Mouse (Mus musculus) kidney, adult 8-10 months (tissue): Measurements from ENCODE around the gene Rbms1.
"Not testable (repeated sequence)": the region's sequence is repeated elsewhere in the genome, so short reads cannot be mapped to it uniquely, and the experiment has no call there.

Experiments used
- DNase-seq, 2 experiments: peaks; one replicate each; pipeline ENCODE4 v3.0.0; 2022

Rbms1 gene

DNA sequence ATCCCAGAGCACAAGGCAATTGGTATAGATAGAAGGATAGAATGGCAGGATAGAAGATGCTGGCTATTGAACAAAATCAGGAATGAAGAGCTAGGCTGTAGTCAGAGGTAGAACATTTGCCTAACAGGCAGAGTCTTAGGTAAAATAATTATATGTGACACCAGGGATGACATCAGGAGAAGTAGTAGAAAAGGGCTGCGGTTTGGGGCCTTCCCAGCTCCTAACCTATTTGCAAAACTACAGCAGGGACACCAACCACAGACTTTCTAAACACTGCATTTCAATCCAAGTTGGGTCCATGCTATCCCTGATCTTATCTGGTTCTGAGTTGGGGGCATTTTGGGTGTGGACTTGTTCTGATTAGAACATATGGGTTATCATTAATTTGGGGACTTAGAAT, 118.7 kb downstream of the Rbms1 start:
- no peak for DNase-seq

DNA sequence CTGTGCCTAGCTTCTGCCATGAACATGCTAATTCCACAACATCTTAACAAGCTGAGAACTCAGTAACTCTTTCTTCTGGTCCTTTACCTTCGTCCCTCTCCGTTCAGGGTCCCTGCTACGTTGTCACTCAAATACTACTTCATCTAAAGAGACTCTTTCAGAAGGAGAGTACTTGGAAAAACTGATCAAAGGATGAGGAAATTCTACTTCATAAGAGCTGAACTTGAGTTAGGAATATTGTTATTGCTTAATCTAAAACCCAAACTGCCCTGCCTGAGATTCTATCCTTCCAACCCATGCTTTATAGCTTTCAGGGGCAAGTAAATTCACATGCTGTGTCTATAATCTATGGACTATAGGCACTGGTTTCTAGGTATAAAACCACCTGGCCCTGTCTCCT, 119.4 kb downstream of the Rbms1 start:
- DNase-seq, result no peak

DNA sequence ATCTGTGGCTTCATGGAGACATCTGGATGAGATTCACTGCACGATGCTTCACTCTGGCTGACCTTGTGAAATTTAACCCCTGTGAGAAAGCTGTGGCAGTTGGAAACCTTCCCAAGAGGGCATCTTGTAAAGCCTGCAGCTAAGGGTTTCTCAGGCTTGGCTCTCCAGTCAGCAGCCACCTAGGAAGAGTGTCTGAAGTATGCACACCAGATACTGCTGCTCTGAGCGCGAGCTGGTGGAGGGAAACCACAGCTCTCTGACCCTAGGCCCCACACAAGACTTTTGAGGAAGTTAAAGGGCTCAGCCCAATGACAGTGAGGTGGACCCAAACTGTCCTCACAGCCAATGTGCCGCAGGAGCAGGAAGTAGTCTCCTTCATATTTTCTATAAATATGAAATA, 120.0 kb downstream of the Rbms1 start:
- DNase-seq, result no peak

DNA sequence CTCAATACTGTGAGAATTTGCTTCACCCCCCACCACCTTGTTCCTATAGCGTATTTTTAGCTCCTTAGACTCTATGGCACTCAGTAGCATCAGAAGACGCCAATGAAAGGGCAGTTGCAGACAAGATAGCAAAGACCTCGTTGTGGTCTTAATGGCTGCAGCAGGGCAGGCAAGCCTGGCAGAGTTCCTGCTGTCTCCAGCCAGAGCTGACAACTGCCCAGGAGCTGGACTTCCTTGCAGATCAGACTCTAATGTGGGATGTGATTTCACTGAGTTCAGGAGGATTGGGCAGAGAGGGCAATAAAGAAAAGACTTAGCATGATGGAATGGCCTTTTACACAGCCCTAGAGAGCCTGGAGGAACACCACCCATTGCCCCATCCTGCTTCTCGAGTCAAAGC, 122.1 kb downstream of the Rbms1 start:
- DNase-seq, result peak in 1 of 2 experiments; percentile 23

DNA sequence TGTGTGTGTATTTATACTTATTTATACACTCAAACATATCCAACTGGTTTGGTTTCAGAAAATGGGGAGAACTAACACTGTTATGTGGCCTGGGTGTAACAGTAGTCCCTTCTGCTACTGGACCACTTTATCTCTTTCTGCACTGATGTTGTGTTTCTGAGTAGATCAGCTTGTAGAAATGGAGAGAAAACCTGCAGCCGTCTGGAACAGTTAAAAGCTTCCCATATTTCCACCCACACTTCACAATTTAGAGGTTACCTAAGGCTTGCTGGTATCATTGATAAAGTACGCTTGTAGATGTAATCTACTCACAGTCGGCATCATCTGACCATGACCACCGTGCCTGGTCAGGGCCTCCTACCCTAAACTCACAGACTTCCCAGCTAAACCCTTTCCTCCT, 123.5 kb downstream of the Rbms1 start:
- DNase-seq, result no peak

DNA sequence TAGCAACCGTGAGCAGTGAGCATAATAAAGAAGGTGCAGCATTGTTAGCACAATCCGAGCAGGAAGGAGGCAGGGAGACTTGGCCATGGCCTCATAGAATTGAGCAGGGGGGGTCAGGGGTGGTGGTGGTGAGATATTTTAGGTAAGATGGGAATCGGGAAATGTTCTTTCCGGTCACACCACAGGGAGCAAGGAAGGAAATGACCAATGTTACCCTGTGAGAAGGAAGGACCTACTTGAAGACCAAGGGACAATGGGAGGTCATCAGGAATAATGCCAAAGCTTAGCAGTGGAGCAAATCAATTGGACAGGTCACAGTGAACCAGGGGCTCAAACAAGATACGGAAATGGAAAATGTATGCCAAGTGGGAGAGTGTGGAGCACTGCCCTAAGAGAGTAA, 124.1 kb downstream of the Rbms1 start:
- peak; percentile 54 to 73 for DNase-seq

DNA sequence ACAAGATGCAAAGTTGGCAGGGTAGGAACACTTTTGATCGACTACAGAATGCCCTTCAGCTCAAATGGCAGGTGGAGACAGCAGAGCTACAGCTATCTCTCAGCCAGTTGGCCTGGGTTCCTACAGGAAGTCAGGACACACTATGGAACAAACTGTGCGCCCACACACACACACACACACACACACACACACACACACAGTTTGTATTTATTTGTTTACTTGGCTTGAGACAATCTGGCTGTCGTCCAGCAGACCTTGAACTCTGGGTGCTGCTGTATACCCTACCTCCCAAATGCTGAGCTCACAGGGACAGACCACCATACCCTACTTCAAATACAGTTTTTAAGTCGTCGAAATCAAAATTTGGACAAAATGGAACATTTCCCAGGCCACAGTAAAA, 125.4 kb downstream of the Rbms1 start:
- DNase-seq, result no peak

DNA sequence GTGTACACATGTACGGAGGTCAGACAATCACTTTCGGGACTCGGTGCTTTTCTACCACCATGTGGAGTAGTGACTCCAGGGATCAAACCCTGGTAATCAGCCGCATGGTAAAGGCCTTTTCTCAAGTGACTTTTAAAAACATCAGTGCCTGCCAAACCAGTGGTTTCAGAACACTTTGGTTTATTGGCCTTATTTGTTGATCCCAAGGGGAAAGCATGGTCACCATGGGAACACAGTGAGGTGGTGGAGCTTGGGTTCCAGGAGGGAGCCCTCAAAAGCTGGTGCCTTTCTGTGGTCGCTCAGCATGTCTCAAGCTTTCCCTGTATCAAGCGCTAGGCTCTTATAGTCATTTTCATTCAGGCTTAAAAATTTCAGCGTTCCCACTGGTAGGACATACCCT, 126.8 kb downstream of the Rbms1 start:
- no peak for DNase-seq

DNA sequence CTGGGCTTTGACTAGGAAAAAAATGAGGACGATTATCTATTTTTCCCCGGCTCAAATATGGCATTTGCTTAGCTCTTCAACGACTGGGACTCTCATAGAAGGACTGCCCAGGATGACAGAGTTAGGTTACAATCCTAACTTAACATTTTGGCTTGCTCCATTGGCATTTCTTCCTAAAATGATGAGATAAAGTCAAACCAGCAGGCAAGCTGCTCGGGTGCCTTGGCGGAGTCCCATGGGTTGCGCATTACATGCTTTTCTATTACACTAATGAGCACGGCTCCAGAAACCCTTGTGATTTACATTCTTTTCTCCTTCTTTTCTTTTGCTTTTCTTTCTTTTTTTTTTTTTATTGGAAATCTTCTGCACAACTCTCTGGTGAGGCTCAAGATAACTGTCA, 128.7 kb downstream of the Rbms1 start:
- no peak for DNase-seq

DNA sequence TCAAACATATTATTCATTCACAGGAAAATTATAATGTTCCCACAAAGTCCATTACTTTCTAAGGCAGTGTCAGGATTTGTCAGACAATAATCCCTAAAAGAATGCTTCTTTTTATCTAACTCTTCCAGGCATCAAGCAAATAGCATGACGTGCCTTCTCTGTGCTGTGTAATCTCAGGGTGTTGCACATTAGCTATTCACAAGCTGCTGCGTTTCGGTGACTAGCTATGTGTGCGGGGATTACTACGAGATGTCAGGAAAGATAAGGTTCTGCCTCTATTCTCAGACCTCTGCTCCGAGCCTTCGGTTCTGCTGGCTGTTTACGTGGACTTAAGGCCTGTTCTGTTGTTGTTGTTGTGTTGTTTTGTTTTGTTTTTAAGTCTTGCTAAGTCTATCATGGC, 130.7 kb downstream of the Rbms1 start:
- DNase-seq, result no peak

DNA sequence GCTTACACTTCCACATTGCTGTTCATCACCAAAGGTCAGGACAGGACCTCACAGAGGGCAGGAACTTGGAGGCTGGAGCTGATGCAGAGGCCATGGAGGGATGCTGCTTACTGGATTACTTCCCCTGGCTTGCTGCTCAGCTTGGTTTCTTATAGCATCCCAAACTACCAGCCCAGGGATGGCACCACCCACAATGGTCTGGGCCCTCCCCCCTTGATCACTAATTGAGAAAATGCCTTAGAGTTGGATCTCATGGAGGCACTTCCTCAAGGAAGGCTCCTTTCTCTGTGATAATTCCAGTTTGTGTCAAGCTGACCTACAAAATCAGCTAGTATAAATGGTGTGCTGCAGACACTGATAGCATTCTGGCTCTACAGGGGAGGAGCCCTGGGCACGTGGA, 132.5 kb downstream of the Rbms1 start:
- not testable (repeated sequence) for DNase-seq

DNA sequence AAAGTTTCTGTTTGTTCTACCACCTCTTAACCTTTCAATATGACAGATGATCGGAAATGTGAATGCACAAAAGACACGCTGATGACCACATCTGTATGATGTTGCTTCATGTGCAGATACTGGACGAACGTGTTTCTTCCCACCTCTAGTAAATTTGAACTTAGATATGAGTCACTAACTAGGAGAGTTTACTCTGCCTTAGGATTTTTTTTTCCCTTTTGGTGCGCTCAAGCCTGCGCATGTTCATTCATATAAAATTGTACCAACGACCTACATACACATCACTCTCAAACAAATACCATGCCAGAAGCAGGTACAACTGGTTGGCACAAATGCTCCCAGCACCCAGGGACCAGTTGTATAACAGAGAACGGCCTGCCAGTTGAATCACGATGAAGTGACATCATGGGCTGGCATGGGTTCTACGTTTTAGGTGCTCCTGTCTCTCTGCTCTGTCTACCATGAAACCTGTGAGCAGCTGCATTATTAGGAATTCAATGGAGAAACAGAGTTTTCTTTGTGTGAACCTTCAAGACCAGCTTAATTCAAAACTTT, 134.0 kb downstream of the Rbms1 start:
- DNase-seq, result no peak

DNA sequence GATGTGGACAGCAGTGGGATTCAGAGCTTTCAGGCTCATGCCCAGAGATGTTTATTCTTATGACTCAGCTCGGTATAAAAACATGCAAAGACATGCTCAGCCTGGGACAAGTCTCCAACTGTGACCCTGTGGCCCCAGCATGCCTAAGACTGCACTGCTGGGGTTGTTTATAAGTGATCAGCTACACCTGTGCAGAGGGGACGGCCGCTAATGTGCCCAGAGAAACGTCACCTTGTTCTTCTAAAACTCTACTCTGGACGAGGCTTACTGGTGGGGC, 135.9 kb downstream of the Rbms1 start:
- no peak for DNase-seq

DNA sequence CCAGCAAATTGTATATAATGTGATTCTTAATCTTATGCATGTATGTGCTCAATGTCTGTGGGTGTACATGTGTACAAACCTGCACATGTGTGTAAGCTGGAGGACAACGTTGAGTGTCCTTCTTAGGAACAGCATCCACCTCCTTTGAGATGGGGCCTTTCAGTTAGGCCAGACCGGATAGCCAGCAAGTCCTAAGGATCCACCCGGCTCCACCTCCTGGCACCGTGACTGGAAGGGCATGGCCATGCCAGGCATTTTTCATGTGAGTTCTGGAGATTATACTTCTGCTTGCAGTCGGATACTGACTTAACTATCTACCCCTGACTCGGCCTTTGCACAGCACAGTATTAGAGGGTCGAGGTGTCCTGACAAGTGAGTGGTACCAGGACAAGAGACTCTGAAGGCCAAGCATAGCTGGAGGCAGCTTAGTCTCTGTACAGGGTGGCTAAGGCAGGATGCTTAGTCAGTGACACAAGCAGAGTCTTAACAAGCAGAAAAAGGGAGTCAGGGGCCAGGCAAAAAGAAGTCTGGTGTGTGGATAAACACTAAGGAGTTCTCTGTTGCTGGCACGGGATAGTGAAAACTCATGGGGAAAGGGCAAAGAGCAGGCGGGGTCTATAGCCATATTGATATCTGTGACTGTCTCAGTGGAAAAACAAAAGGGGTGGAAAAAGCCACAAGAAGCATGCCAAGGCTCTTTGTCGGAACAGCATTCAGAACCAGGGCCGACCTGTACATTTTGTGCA, 136.4 kb downstream of the Rbms1 start:
- no peak for DNase-seq

DNA sequence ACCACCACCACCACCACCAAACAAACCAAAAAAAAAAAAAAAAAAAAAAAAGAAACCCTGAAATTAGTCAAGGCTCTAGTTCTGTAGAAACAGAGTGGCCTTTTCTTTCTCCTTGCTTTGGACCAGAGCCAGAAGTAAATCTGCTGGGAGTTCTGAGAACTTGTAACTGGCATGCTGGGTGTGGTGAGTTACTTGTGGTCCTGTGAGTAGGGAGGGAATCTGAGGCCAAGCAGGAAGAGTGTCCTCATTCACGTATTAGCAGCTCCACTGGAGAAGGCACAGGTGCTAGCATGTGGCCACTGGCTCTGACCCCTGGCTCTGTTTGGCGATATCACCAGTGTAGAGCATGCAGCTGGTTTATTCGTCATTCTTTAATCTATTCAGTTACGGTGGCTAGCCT, 137.3 kb downstream of the Rbms1 start:
- DNase-seq, result peak in 1 of 2 experiments; percentile 39

DNA sequence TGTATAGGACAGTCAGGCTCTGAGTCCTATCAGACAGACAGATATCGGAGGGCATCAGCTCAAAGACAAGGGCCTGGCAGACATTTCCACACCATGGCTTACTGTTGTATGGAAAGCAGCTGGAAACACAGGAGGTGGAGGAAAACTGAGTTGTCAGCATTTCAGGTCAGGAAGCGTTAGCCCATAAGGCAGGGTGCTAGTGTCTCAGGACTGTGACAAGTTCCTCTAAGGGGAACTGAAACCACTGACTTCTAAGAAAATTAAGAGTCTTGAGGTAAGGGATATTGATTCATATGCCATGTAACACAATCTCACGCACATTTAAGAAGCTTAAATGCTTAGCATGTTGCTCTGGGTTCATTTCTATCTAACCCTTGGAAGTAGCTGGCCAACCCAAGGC, 141.4 kb downstream of the Rbms1 start:
- DNase-seq, result no peak

DNA sequence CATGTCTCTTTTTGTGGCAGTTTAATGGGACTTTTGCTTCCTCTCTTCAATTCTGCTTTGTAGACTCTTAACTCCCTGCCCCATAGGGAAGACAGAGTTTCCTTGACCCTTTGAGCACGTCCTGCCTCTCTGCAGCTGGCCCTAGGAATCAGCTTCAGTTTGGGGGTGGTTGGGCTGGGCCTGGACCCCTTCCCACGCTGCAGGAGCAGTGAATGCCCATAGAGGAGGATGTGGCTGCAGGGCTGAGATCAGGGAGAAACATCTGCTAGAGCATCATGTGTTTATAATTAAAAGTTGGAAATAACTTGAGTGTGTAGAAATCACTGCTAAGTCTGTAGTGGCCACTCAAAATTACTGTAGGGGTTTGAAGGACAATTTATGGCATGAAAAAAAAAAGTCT, 144.4 kb downstream of the Rbms1 start:
- no peak for DNase-seq

DNA sequence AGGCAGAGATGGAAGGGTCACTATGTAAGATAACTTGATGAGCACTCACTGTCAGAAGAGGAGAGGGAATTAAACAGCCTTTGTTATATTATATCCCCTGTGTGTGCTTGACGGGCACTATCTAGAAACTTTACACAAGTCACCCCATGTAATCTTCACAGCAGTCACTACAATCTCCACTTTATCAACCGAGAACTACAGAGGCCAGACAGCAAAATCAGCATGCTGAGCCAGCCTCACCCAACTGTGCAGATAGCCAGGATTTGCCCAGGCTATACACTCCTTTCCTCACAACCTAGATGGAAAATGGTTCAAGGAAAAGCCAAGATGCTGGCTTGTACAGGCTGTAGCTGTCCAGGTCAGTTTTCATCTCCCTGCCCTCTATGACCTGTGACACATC, 146.7 kb downstream of the Rbms1 start:
- no peak for DNase-seq

DNA sequence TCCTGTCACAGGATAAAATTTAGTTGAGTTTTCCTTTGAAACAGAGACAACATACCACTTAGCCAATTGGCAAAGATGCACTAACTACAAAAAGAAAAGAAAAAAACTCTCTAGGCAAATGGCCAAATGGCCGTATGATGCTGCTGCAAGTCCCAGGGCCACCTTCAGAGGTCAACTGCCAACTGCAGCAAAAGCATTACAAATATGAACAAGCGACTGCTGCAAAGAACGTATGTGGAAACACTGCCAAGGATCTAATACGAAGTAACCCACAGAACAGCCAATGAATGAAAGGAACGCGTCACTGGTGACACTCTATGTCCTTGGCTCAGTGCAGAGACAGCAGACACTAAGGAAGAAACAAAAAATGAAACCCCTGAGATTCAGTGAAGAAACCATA, 148.2 kb downstream of the Rbms1 start:
- DNase-seq, result peak in 1 of 2 experiments; percentile 26

DNA sequence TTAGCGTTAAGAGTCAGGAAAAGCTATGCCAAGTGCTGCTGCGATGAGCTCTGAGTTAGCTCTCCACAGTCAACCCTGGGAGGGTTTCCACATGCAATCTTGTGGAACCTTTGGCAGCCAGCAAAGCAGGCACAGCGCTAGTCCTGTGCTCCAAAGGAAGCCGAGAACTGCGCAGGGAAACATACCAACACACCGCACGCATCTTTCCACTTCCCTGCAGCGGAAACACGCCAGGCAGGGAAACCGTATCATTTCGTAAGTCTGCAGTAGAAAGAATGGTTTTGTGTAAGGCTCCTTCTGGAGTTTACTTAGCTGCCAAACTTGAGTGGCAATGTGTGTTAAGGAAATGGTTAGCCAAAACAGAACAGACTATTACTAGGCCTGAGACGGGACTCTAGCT, 150.0 kb downstream of the Rbms1 start:
- DNase-seq, result no peak

DNA sequence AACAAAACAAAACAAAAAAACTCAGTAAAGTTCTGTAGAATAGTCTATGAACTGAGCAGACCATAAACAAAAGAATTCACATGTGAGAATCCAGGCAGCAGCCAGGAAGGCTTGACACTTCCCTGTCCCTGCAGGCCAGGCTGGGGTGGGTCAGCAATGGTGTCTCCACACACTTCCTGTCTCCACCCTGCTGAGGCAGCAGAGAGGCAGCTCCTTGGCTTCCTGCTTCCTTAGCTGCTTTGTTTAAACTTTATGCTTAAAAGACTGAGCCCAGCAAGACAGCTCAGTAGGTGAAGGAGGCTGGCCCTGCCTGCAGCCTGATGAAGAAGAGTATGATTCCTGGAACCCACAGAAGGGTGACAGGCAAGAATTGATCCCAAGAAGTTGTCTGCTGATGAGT, 152.4 kb downstream of the Rbms1 start:
- peak; percentile 60 for DNase-seq

DNA sequence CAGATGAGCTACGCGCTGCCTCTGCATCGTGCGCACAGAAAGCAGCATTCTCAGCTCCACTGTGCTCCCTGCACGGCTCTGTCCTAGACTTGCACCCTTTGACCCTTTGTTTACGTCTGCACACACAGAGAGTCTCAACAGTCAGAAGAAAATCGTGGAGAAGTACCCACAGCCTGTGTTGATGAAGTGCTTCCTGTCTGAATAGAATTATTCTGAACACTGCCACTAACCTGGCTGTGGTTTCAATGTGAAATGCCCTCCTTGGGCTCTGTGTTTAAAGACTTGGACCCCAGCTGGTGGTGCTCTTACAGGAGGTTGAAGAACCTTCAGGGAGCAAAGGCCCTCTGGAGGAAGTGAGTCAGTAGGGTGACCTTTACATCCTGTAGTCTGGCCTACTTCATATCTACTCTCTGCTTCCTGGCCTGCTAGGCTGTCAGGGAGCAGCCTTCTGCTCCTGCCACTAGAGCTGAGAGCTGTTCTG, 153.5 kb downstream of the Rbms1 start:
- no peak for DNase-seq

DNA sequence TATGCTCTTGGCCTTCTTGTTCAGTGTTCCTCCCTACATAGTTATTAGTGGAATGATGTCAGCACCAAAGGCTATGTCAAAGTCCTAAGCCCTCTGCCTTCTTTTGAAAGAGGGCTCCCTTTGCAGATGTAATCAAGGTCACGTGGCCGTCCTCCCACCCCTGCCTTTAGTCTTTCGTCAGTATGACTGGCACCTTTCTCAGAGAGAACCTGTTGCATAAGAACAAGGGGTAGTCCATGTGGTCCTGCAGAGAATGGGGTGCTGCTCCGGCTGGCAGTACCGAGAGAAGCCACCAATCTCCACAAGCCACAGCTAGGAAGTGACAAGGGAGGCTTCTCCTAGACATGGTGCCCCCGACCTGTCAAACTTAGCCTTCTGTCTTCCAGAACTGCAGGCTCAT, 154.2 kb downstream of the Rbms1 start:
- no peak for DNase-seq

DNA sequence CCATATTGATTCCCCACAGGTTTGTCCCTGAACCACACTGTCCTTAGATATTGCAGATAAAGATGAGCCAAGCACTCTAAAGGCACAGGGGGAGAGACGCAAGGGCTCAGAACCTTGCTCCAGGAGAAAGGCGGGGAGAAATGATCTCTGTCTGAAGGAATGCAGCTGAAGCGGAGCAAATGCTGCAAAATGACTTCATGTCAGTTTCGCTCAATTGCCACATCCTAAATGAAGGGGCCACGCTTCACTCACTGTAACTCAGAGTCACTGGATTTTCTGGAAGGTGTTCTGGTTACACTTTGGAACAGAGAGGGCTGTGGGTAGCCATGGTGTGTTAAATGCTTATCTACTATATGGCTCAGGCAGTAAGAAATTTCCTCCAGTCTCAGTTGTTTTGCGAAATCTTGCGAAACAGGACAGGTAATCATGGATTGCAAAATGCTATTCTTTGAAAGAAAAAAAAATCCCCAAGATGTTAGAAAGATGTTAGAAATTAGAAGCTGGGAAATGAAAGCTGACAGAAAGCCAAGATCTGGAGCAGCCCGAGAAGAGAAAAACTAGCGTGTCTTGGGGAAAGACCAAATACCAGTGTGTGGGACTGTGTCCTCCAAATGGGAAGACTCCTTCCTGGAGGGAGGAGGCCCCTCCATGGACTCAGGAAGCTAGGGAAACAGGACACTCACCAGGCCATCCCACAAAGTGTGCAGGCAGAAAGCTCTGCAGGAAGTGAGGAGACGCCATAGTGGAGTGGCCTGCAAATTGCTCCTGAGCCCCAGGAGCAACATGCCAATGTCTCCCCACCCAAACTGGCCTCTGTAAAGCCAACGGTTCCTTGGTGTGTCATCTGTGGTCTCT, 155.4 kb downstream of the Rbms1 start:
- DNase-seq, result no peak
